Mouse (Mus musculus) cerebellum, adult 2 months (tissue): ENCODE measurements around the gene Lix1l. TPM values are rescaled to one million over a fixed set of nuclear protein-coding genes. Genes with fewer than 3 reads are reported as not detected.

Experiments used
- DNase-seq, 2 experiments: peaks; one replicate each; pipeline ENCODE4 v3.0.0; 2021
- H3K27ac ChIP-seq: fragments of 200-500 bp; 2 replicates; pipeline ENCODE4 v1.5.1; 2012; ENCODE audit warnings: low read length, control low read depth, inconsistent platforms; ENCODE audit not compliant: insufficient read depth
- H3K27me3 ChIP-seq: fragments of 200-500 bp; 2 replicates; pipeline ENCODE4 v1.6.1; 2012; ENCODE audit warnings: inconsistent platforms, mild to moderate bottlenecking, low read length, moderate library complexity; ENCODE audit not compliant: control insufficient read depth, insufficient read depth
- H3K4me1 ChIP-seq: fragments of 200-500 bp; 2 replicates; pipeline ENCODE4 v1.6.1; 2011; ENCODE audit warnings: low read length; ENCODE audit not compliant: control insufficient read depth, insufficient read depth
- H3K4me3 ChIP-seq: fragments of 200-500 bp; replicated peaks from 2 replicates; pipeline ENCODE3; 2011; ENCODE audit warnings: mild to moderate bottlenecking, low read depth, low read length, control low read depth; ENCODE audit not compliant: insufficient read depth
- CTCF ChIP-seq: fragments of 200-500 bp; IDR thresholded peaks from 2 replicates; pipeline ENCODE4 v1.5.1; 2011; ENCODE audit warnings: low read depth, mild to moderate bottlenecking, control low read depth, low read length, moderate library complexity, borderline replicate concordance; ENCODE audit not compliant: insufficient read depth
- POLR2A ChIP-seq: fragments of 200-500 bp; IDR thresholded peaks from 2 replicates; pipeline ENCODE4 v1.6.1; 2011; ENCODE audit warnings: low read length, control low read depth, borderline replicate concordance; ENCODE audit not compliant: insufficient read depth
- WGBS: fragments of 180-500 bp; shearing (Covaris S2); methylation state at CpG from one replicate; pipeline ENCODE4 v1.1.7; 2018; 5-methylcytosine and 5-hydroxymethylcytosine counted together
- polyA plus RNA-seq: library from polyadenylated mRNA; depleted of rRNA; stranded (reverse); fragments of >200 nt; gene quantifications from 2 replicates; pipeline ENCODE4 v1.2.3, GENCODE M21; 2012

Gene Lix1l
- polyA plus RNA-seq, 1 experiment, result 24.7 TPM

DNA sequence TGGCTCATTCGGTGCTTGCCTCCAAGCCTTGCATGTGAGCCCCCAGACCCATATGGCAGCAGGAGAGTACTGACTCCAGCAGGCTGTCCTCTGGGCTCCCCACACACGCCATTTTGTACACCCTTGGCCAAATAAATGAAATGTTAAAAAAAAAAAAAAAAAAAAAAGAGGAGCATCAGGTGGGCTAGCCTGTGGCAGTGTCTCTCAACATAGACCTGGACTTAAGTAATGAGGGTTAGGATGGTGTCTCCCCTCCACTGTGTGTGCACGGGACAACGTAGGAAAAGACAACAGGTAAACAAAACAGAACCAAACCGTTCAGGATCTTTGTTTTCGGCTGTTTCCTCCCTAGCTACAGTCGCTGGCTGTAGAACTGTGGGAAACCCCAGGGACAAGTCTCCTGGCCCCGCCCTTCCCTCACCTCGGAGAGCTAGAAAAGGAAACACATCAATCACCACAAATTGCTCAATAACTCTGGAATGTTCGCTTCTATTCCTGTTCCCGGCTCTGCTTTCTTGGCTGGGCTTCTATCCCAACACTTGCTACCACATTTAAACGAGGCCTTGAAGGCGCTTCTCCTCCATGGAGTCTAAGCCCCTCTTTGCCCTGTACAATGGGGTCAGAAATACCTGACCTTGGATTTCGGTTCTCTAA, 24.8 kb upstream of the Lix1l start:
- Histone ChIP-seq H3K27me3 (no peaks in the 10 kb centered on the region), H3K4me1 (peaks cover 9% of the 10 kb centered on the region), H3K4me3 (peak overlapping the region; percentile 39), H3K27ac (peak overlapping the region; percentile 60)
- TF ChIP-seq CTCF (no peak), POLR2A (no peak)
- no peak for DNase-seq
- WGBS, result 59% methylated on average over 14 of the region's 14 CpGs

DNA sequence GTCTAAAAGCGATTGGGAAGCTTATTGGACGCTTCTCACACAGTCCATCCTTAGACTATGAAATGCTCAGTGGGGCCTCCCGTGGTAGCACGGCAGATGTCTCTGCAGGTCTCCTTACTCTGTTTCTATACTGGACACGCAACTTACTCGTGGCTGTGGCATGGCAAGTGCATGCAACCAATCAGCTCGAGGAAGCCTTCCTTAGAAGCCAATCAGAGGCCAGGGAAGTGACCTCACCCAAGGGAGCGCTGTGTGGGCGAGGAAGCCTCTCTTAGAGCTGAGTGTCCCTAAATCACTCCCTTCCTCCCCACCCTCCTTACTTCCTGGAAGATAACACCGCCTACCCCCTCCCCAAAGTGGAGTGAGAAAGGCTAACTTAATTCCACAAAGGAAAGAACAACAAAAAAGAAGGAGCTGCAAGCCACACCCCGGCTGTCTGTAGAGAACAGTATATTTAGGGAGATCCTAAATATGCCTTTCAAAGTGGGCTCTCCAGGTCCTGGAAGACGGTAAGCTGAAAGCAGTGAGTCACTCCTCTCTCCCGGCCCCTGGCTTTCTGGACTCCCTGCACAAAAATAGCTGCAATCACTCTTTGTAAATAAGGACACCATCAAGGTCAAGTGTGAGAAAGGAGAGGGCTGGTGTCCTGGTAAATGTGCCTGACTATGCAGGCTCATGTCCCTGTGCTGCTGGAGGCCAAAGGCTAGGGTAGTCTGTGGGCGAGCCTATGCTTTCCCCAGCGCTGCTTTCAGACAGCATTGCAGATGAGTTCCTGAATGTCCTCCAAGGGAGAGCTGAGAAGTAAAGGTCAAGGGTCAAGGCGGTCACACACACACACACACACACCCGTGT, 24.0 kb upstream of the Lix1l start, which contains the start of gene Gm16253:
Gene Gm16253, plus strand, starts transcription at position 295 of the 852 bp plus-strand sequence.
- H3K27me3 ChIP-seq, result no peaks in the 10 kb centered on the region
- peak; percentile 71 to 81 for DNase-seq
- H3K4me1 ChIP-seq, result peaks cover 9% of the 10 kb centered on the region
- WGBS, result 25% methylated on average over 17 of the region's 17 CpGs
- no peak for TF ChIP-seq CTCF
- peak; percentile 46; the same call in 1 of the 2 replicates for TF ChIP-seq POLR2A
- peak within 1 kb of the TSS; percentile 39 for H3K4me3 ChIP-seq
- H3K27ac ChIP-seq, result peak within 1 kb of the TSS; percentile 60

- Histone ChIP-seq H3K27ac (peak overlapping the region; percentile 34; the same call in 1 of the 2 replicates), H3K27me3 (no peaks in the 10 kb centered on the region), H3K4me1 (peaks cover 9% of the 10 kb centered on the region), H3K4me3 (no peak overlapping the region)
- DNase-seq, result no peak
- WGBS, result 79% methylated on average over 4 of the region's 4 CpGs
- TF ChIP-seq POLR2A (no peak), CTCF (no peak)
These were observed 23.4 kb upstream of the Lix1l start for GRCm38 (mm10) chr3:96577566-96577965.

DNA sequence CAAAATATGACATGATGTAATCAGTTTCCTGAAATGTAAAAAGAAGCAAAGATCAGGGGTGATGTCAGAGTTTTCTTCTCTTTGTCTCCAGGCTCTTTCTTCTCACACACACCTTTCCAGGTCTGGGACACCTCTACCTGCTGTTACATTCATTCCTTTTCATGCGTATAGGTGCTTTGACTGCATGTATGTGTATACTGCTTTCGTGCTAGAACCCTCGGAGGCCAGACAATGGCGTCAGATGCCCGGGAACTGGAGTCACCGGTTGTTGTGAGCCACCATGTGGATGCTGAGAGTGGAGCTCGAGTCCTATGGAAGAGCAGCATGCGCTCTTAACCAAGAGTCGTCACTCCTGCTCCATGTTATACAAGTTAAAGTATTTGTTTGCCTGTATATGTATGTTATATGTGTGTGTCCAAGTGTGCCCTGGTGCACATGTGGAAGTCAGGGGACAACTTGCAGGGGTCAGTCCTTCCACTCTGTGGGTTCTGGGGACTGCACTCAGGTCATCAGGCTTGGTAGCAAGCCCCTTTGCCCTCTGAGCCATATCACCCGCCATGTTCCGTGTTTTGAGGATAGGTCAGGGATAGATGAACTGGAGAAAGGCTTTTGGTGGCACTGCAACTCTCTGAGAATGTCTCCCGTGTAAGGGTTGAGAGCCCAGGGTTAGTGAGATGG, 22.2 kb upstream of the Lix1l start:
- Histone ChIP-seq H3K4me3 (no peak overlapping the region), H3K27me3 (no peaks in the 10 kb centered on the region), H3K27ac (no peak overlapping the region), H3K4me1 (peaks cover 9% of the 10 kb centered on the region)
- TF ChIP-seq CTCF, result no peak
- TF ChIP-seq POLR2A, result no peak
- no peak for DNase-seq
- 81% methylated on average over 12 of the region's 12 CpGs for WGBS

GRCm38 (mm10) chr3:96579239-96579750, 21.7 kb upstream of the Lix1l start:
- Histone ChIP-seq H3K4me1 (peaks cover 9% of the 10 kb centered on the region), H3K27ac (no peak overlapping the region), H3K4me3 (no peak overlapping the region), H3K27me3 (no peaks in the 10 kb centered on the region)
- TF ChIP-seq CTCF (no peak), POLR2A (no peak)
- DNase-seq, result no peak
- 81% methylated on average over 4 of the region's 4 CpGs for WGBS

GRCm38 (mm10) chr3:96579885-96580454, 21.0 kb upstream of the Lix1l start:
- H3K4me1 ChIP-seq, result peaks cover 9% of the 10 kb centered on the region
- peak; percentile 89 to 95 for DNase-seq
- H3K27ac ChIP-seq, result no peak overlapping the region
- peak overlapping the region; percentile 46 for H3K4me3 ChIP-seq
- H3K27me3 ChIP-seq, result no peaks in the 10 kb centered on the region
- TF ChIP-seq POLR2A, result no peak
- peak; percentile 100 for TF ChIP-seq CTCF
- WGBS, result 14% methylated on average over 16 of the region's 16 CpGs

DNA sequence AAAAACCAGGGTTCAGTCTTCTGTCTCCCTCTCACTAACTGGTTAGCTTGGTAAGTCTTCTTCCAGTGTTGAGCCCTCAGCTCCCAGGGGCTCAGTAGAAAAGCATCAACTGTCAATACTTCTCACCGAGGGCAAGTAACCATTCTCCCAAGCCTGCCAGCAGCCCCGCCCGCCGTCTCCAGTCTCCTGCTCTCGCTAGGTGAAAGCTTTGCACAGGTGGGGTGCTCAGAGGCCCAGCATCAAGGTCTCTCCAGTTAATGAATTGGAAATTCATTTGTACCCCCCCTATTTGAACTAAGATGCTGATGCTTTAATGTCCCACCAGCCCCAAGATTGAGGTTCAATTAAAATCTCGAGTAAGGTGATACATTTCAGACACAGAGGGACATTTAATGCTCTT, 19.8 kb upstream of the Lix1l start:
- DNase-seq, result no peak
- H3K27ac ChIP-seq, result no peak overlapping the region
- 73% methylated on average over 6 of the region's 6 CpGs for WGBS
- H3K27me3 ChIP-seq, result no peaks in the 10 kb centered on the region
- no peak for TF ChIP-seq POLR2A
- no peak for TF ChIP-seq CTCF
- peaks cover 9% of the 10 kb centered on the region for H3K4me1 ChIP-seq
- H3K4me3 ChIP-seq, result no peak overlapping the region
